Mouse (Mus musculus) cerebellum, postnatal 10 days (tissue): ENCODE measurements around the gene Ccdc38.
A peak's percentile ranks its signal among the peaks of the same experiment; 100 is the strongest.
"Not testable (repeated sequence)": the region's sequence is repeated elsewhere in the genome, so short reads cannot be mapped to it uniquely, and the experiment has no call there.

Source experiments
- DNase-seq, 2 experiments: peaks; one replicate each; pipeline ENCODE4 v3.0.0; 2021; ENCODE audit warnings: mixed read lengths in 2 of 2

The Ccdc38 gene

DNA sequence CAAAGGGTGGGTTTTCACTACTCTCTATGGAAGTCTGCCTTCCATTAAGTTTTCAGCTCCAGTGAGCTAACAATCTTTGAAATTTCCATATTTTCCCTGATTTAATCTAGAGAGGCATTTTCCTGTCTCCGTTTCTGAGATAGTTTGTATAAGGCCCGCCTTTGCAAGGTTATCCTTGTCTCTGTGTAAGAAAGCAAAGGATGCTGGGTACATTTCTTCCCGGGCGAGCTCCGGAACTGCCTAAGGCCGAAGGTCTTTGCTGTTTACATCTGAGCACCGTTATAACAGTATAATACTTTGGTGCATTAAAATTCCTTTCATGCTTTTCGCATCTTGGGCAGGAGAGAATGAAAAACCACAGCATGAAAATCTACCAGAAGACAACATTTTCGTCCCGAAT is 9.4 kb downstream of the Ccdc38 start:
- no peak for DNase-seq

DNA sequence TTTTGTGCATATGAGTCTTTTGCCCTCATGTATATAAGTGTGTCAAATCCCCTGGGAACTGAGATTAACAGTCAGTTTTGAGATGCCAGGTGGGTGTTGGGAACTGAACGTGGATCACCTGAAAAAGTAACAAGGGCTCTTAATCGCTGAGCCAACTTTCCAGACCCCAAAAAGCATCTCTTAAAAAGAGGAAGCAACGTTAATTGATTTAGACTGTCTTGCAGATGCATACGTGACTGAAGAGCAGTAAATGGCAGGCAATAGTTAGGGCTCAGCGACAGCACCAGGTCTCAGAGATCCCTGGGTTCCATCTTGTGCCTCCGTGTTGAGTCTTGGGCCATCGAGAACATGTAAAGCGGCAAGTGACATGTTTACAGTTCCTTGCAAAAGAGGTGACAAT is 12.2 kb downstream of the Ccdc38 start:
- DNase-seq: no peak

DNA sequence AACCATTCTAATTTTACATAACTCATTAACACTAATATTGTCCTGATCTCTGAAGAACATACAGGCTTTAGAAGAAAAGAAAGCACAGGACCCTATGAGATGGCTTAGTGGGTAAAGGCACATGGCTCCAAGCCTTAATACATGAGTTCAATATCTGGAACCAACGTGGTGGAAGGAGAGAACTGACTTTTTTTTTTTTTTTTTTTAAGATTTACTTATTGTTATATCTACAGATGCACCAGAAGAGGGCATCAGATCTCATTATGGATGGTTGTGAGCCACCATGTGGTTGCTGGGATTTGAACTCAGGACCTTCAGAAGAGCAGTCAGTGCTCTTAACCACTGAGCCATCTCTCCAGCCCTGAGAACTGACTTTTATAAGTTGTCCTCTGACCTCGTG is 17.5 kb downstream of the Ccdc38 start:
- DNase-seq: not testable (repeated sequence)

DNA sequence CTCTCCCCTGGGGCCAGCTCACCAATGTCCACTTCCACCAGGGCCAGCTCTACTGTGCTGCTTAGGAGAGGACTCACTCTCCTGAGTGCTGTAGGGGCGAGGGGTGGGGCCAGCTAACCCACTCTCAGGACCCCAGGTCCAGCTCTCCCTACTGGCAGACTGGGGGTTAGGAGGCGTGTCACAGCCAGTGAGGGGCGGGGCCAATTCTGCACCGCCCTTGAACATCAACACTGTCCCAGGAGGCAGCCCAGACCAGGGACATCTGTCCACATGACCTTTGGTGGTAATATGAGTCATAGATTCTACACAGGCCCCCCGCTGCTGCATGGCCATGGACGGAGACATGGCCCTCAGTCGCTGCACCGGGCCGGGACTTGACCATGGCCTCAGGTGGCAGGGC is 19.4 kb downstream of the Ccdc38 start:
- DNase-seq: peak in 1 of 2 experiments; percentile 9

DNA sequence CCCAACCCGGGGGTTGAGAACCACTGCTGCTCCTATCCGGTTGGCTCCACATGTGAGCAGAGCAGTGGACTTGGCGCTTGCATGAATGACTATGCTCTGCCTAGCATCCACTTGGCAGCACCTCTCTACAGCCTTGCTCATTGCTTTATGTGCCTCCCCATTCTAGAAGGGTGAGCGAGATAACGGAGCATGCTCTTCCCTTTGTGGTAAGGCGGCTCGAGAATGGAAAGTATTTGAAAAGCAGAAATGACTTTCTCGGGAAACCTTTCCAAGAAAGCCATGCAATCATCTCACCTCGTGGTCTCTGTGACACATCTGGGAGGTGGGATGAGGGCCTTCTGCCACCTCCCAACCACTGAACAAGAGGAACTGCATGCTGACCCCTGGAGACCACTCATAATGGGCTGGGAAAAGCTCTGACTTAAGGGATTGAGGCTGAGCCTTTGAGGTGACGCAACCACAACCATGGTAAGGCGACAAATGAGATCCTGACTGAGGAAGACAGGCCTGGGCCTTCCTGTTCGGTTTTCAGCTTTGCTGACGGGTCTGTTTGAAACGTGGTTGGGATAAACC is 24.2 kb downstream of the Ccdc38 start:
- DNase-seq: no peak

DNA sequence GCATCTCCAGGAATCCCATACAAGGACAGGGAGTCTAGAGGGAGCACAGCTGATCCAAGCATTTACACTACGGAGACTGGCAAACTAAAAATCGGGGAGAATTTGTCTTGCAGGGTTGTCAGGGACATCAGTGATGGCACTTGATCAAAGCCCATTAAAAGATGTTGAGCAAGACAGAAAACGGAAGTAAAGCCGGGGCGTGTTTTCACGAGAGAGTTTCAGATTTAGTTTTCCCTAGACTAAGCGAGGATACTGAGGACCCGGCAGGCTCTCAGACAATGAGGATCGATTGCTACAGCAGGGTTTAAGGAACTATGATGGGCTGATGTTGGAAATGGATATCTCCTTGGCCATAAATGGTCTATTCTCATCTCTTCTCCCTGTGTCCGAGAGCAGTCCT is 26.6 kb downstream of the Ccdc38 start:
- no peak for DNase-seq

DNA sequence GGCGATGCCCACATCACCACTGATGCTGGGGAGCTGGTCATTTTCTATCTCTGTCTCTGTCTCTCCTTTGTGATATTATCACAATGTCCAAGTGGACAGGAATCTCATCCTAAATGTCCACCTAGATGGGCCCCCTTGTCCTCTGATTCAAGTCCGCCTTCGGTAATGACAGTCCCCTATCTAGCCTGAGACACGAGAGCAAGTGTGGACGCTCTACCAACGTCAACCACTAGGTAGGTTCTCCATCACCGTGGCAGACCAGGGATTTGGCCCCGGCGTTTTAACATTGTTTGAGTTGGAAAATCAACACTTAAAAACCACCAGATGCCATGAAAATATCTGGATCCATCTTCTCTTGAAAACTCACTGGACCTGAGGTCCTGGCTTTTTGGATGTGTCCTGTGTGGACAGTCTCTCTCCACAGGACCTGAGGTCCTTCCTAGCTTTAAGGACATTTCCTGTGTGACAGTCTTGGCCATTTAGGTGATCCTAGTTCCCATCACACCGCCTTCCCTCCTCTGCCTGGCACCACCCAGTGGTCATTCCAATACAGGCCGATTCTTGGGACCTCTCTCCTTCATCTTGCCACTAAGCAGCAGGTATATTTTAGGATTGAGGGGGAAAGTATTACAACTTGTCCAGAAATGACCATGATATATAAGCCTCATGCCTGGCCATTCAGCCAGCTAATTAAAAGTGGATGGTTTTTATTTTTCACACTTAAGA is 27.6 kb downstream of the Ccdc38 start:
- no peak for DNase-seq

DNA sequence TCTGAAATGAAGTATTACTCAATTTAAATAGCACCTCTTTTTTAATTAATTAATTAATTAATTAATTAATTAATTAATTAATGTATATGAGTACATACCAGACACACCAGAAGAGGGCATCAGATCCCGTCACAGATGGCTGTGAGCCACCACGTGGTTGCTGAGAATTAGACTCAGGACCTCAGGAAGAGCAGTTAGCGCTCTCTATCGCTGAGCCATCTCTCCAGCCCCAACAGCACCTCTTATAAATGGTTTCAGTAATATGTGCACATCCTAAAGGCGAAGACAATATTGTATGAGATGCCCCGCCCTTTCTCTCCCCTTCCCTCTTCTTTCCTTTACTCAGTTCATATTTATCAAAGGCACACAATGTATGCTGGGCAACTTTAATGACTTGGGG is 28.2 kb downstream of the Ccdc38 start:
- no peak for DNase-seq

DNA sequence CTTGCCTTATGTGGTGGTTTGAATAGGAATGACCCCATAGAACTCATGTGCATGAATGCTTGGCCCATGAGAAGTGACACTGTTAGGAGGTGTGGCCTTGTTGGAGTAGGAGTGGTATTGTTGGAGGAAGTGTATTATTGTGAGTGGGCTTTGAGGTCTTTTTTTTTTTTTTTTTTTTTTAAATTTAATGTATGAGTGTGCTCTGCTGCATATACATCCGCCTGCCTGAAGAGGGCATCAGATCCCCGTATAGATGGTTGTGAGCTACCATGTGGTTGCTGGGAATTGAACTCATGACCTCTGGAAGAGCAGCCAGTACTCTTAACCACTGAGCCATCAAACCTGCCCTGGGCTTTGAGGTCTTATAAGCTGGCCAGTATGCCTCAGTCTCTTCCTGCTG is 31.8 kb downstream of the Ccdc38 start:
- DNase-seq: no peak

DNA sequence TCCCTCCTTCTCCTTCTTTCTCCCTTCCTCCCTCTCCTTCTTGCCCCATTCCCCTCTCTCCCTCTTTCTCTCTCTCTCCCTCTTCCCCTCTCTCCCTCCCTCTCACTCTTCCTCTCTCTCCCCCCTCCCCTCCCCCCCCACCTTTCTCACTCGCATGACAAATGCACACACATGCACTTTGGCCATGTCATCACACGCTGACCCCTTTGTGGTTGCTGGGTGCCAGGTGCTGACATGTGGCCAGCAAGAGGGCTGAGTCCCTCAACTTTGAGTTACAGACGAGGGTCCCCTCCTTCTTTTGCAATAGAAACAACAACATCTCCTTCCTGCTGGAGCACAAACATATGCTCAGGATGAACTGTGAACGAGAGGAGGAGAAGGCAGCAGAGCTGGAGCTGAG is 34.5 kb downstream of the Ccdc38 start:
- DNase-seq: no peak

DNA sequence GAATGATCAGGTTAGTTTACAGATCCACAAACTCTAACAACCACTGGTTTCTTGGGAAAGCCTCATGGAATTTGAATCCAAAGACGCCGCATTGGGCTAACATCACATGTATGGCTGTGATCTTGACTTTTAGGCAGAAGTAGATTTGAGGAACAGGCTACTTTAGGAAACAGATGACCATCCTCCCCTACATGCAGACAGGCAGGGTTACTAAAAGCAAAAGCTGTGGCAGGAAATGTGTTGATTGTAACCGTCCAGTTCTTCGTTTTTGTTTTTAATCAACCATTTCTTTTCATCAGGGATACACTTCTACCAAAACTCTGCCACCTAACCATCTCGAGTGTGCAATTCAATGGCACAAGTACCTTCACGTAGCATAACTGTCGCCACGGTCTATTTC is 35.5 kb downstream of the Ccdc38 start:
- DNase-seq: no peak

DNA sequence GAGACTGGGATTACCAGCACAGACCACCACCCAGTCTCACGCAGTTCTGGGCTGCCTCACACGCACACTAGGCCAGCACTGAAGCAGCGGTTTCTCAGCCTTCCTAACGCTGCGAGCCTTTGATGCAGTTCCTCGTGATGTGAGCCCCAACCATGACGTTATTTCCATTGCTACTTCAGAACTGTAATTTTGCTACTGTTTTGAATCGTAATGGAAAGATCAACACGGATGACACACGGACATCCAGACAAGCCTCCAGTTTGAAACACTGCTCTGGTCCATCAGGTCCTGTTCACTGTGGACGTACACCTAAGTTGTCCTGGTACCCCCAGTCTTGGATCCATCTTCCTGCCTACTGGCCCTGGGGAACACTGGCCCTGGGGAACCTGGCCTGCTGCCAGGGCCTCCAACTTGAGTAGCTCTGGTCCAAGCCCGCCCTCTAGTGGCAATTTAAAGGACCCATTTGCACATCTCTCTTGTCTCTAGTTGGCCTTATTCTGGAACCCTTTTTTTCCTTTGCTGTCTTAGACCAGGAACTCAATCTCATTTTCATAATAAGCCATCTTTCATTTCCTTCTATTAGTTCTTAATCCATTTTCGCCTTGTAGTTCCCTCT is 36.9 kb downstream of the Ccdc38 start:
- peak; percentile 86 to 91 for DNase-seq

DNA sequence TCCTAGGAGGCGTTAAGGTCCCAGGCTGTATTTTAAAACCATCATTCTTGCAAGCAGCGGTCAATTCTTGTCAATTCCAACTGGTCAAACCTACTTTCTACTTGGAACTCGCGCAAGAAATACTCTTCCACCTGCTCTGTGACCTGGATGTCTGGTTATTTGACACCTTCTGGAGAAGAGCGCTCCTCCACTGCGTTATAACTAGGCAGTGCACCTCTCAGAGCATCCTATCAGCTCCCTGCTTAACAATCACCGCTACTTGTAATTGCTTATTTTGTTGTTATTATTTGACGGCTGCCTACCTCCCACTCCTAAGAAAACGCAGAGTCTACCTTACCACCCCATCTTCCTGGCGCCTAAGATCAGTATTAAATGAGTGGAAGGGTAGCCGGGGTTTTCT is 48.4 kb downstream of the Ccdc38 start:
- DNase-seq: no peak

DNA sequence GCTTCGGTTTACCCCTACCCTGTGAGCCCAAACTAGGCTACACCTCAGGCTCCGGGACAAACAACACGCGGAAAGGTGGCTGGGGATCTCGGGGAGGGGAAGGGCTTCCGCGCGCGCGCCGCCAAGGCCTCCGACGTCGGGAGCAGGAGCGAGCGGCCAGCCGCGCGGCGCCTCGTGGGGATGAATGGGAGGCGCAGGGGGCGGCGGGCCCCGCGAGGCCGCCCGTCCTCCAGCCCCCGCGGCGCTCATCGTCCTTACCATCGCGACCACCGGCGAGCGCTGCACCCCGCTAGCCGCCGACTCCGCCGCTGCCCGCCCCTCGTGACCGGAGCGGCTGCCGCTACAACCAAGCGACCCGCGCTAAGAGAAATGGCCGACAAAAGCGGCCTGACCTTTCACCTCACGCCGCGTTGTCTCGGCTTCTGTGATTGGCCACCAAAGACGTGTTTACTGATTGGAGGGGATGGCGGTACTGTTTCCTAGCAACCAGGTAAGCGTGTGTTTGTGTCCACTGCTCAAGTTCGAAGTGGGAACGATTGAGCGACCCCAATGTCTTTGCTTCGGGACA is 48.9 kb downstream of the Ccdc38 start, which contains the start of gene Snrpf:
TSS of gene Snrpf (minus strand) at position 426 of the 568 bp plus-strand sequence.
- peak; percentile 94 to 95 for DNase-seq

DNA sequence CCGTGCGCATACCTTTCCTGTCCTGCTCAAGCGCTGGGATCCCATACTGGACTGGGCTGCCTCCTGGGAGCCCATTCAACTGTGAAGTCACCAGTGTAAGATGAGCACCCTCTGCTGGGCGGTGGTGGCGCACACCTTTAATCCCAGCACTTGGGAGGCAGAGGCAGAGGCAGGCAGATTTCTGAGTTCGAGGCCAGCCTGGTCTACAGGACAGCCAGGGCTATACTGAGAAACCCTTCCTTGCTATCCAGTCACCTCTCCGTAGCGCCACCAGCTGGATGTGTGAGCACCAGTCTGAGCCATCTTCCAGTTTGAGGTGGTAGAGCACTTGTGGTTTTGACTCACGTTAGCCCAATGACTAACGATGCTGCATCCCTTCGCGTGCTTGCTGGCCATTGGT is 52.0 kb downstream of the Ccdc38 start:
- DNase-seq: peak; percentile 34 to 41

DNA sequence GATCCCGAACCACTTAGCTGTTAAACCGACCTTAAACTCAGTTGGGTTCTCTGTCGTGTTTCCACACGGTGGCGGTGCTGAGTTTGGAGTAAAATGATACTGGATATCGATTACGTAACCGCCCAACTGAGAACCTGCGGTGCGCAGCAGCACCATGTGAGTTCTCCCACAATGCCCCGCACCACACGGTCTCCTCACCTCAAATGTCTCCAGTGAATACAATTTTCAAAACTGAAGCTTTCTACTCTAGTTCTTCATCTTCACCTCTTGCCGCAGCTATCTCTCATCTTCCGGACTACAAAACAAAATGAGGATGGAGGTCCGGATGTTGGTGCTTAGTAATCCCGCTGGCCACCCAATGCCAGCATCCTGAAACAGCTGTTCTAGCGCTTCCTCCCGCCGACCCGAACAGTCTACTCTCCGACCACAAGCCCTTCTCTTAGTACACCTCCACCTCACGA is 53.6 kb downstream of the Ccdc38 start:
- DNase-seq: peak; percentile 94 to 95

DNA sequence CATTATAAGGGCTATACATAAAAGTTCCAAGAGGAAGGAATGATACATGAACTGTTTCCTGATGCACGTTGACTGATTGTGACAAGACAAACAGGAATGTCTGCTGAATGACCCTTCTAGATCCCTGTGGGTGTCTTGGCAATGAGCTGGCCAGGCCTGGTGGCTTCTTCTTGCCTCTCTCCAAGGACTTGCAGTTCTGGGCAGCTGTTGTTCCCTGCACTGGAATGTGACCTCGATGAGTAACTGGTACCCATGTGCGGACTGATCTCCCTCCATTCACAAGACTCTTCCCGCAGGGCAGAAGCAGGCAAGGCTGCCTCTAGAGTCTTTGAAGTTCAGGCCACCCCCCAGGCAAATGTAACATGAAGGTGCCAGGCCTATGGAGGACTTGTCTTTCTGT is 55.4 kb downstream of the Ccdc38 start:
- no peak for DNase-seq

DNA sequence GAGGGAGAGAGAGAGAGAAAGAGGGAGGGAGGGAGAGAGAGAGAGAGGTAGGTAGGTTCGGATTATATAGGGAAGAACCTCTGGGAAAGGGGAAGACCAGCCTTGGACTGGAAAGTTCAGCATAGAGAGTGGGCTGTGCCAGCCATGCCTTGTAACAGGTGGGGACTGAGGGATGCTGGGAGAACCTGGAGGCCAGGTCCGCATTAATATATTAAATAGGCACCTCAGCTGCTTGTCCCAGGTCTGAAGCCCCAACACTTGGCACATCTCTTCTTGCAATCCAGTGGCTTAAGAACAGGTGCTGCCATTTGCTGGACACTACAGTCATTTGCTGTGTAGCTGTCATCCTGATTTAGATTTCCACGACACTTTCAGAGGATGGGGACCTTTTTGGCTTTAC is 56.2 kb downstream of the Ccdc38 start:
- DNase-seq: no peak

DNA sequence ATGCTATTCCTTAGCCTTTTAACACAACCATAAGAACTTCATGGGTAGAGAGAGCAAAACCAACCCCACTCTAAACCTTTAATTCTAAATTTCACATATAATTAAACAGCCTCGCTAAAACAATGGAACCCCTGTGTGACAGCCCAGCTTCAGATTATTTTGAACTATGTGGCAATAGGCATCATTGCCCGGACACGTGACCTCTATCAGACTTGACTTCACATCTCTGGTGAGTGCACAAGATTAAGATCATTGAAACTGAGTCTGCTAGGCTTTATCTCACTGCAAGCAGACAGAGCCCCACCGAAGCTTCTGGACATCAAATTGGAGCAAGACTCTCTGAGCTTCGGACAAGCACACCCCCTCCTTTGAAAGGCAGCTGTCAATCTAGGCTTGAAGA is 61.9 kb downstream of the Ccdc38 start:
- no peak for DNase-seq

DNA sequence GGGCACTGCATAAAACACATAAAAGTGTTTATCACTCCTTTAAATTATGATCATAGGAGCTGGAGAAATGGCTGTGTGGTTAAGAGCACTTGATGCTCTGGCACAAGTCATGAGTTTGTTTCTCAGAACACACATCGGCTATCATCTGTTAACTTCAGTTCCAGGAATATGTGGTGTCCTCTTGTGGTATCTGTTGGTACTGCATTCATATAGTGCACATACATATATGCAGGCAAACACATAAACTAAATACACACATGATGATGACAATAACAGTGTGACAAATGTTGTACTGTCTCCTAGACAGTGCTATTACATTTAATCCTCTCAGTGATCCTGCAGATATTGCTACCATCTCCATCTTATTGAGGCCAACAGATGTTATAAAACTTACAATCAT is 62.8 kb downstream of the Ccdc38 start:
- peak in 1 of 2 experiments; percentile 37 for DNase-seq

DNA sequence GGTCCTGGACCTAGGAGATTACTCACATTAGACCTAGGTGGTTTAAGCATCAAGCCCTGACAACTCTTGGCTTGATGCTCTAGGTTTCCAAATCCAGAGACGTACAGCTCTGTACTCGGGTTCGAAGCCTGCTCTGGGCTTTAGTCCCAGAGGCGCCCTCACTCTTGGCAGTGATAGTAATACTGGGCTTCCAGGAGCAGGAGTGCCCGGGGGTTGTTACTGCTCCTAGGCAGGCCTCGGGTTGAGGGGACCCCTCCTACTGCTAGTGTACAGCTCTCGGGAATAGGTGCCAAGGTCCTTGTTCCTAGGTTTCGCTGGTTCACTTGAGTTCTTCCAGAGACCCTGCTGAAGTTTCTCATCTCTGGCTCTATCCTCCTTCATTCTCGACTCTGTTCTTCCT is 65.9 kb downstream of the Ccdc38 start:
- DNase-seq: no peak

DNA sequence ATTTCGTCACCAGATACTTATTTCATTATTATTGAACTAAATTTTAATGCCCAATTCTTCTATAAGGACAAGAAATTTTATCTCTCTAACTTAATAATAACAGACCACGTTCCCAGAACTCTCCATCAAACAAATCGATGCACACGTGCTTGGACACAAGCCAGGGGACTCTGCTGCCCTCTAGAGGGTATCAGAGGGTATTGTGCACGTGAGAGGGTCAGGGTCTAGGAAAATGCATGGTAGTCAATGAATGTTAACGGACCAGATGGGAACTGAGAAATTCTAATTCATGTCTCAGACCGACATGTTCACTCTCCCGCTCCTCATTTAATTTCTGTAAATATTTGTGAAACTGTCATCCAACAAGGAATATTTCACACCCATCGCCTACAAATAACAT is 67.6 kb downstream of the Ccdc38 start:
- DNase-seq: peak; percentile 29 to 62

DNA sequence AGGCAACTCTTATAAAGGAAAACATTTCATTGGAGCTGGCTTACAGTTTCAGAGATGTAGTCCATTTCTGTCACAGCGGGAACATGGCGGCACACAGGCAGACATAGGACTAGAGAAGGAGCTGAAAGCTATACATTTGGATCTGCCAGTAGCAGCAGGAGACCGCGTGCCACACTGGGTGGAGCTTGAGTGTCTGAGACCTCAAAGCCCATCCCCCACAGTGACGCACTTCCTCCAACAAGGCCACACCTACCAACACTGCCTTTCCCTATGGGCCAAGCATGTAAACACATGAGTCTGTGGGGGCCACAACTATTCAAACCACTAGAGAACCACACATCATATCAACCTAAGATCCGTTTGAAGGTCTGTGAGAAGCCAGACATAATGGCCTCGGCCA is 68.8 kb downstream of the Ccdc38 start:
- DNase-seq: no peak

DNA sequence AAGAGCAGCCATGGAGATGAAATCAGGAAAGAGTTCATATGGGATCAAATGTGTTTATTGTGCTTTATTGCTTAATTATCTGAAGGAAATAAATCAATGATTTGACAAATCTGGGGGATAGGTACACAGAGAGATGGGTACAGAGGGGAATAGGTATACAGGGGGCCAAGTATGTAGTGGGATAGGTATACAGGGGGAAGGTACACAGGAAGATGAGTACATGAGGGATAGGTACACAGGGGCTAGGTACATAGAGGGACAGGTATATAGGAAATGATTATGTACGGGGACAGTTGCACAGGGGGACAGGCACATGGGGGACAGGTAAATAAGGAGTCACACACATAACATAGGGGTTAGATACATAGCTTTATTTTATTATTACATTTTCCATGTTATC is 70.5 kb downstream of the Ccdc38 start:
- no peak for DNase-seq
